Mouse (Mus musculus): ENCODE results near the gene Tead1. TPM values are rescaled to one million over a fixed set of nuclear protein-coding genes. Genes with fewer than 3 reads are reported as not detected.

Gene Tead1
- total RNA-seq (2023; ENCODE audit: inconsistent age), result not detected in 4 replicates

DNA sequence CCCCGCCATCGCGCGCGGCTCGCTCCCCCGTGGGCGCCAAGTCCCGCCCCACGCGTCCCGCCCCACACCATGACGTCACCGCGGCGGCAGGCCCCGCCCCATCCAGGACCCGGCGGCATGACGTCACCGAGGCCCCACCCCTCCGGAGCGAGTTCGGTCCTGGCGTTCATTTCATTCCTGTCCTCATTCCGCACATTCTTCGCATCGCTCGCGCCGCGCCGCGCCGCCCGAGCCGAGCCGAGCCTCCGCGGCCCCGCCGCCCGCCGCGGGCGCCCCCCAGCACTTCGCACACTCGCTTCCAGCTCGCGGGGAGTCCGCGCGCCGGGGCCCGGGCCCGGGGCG is at the start of gene Tead1:
Gene Tead1 (plus strand): TSS at position 148 of the 342 bp plus-strand sequence.

DNA sequence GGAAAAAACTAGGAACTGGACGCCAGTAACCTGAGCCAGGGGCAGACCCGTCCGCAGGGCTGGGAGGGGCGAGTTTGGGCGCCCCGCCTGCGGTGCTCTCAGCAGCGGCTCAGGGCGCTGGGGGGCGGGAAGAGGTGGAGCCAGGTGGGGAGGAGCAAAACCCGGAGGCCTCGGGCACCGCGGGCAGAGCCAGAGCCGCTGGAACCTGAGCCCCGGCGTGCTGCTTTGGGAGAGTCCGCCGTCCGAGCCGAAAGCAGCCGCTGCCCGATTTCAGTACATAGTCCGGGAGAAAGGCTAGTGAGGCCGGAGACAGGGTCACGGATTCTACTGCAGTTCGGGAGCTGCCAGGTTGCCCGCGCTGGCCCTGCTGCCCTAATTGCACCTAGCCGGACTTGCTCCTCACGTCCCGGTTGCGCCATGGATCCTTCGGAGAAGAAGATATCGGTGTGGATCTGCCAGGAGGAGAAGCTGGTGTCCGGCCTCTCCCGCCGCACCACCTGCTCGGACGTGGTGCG is 274.7 kb downstream of the Tead1 start, which contains the start of gene Rassf10:
Gene Rassf10 (plus strand): TSS at position 186 of the 515 bp plus-strand sequence.

